Mouse (Mus musculus): ENCODE results near the gene Zc2hc1b.

The Zc2hc1b gene

GRCm38 (mm10) chr10:13115030-13115429, 62.8 kb downstream of the Zc2hc1b start:
- no peak for DNase-seq (ENCODE audit: low spot score)

GRCm38 (mm10) chr10:13113641-13114040, 64.2 kb downstream of the Zc2hc1b start:
- DNase-seq (ENCODE audit: low spot score) = no peak

- DNase-seq (ENCODE audit: low spot score) = no peak
Measured at GRCm38 (mm10) chr10:13112849-13113248, 65.0 kb downstream of the Zc2hc1b start.

- DNase-seq (ENCODE audit: low spot score) = no peak
Measured at GRCm38 (mm10) chr10:13109781-13110180, 68.0 kb downstream of the Zc2hc1b start.

- DNase-seq (ENCODE audit: low spot score) = no peak
Measured at GRCm38 (mm10) chr10:13108847-13109246, 69.0 kb downstream of the Zc2hc1b start.

GRCm38 (mm10) chr10:13108021-13108548, 69.7 kb downstream of the Zc2hc1b start:
- no peak for DNase-seq (ENCODE audit: low spot score)

GRCm38 (mm10) chr10:13106909-13107624, 70.8 kb downstream of the Zc2hc1b start:
- no peak for DNase-seq (ENCODE audit: low spot score)

- no peak for DNase-seq (ENCODE audit: low spot score)
Measured at GRCm38 (mm10) chr10:13103838-13104237, 74.0 kb downstream of the Zc2hc1b start.

- no peak for DNase-seq (ENCODE audit: low spot score)
Measured at GRCm38 (mm10) chr10:13102360-13102759, 75.5 kb downstream of the Zc2hc1b start.

- DNase-seq (ENCODE audit: low spot score) = no peak
Measured at GRCm38 (mm10) chr10:13100061-13100648, 77.7 kb downstream of the Zc2hc1b start.
